Mouse (Mus musculus) limb, embryonic 14.5 days (tissue): ENCODE data around the gene Phf13. TPM values are rescaled to one million over a fixed set of nuclear protein-coding genes. Genes with fewer than 3 reads are reported as not detected.

Experiments
- ATAC-seq: fragments of 200-750 bp; cut with Nextera tagmentation; 2 replicates; pipeline ENCODE4 v1.8.0; 2017; ENCODE audit warnings: low read depth, moderate number of reproducible peaks, moderate TSS enrichment; ENCODE audit not compliant: low FRiP score
- DNase-seq: peaks from one replicate; pipeline ENCODE4 v3.0.0-alpha.2; 2015; ENCODE audit warnings: low spot score
- H3K27ac ChIP-seq: fragments of 300-500 bp; sonication (generic); replicated peaks from 2 replicates; pipeline ENCODE4 v1.5.1; 2014; ENCODE audit warnings: low read depth, mild to moderate bottlenecking, low read length, moderate library complexity, mixed read lengths
- H3K27me3 ChIP-seq: fragments of 300-500 bp; sonication (generic); 2 replicates; pipeline ENCODE4 v1.6.1; 2014; ENCODE audit warnings: low read length, mixed read lengths; ENCODE audit not compliant: control insufficient read depth, insufficient read depth
- H3K36me3 ChIP-seq: fragments of 300-500 bp; sonication (generic); 2 replicates; pipeline ENCODE4 v1.6.1; 2014; ENCODE audit warnings: mild to moderate bottlenecking, low read length, moderate library complexity, mixed read lengths; ENCODE audit not compliant: control insufficient read depth, insufficient read depth
- H3K4me1 ChIP-seq: fragments of 300-500 bp; sonication (generic); 2 replicates; pipeline ENCODE4 v1.6.1; 2014; ENCODE audit warnings: antibody characterized with exemption, low read length, mixed read lengths; ENCODE audit not compliant: control insufficient read depth, insufficient read depth
- H3K4me2 ChIP-seq: fragments of 300-500 bp; sonication (generic); replicated peaks from 2 replicates; pipeline ENCODE4 v1.6.1; 2014; ENCODE audit warnings: low read depth, mild to moderate bottlenecking, low read length, moderate library complexity; ENCODE audit not compliant: severe bottlenecking
- H3K4me3 ChIP-seq: fragments of 300-500 bp; sonication (generic); replicated peaks from 2 replicates; pipeline ENCODE4 v1.5.1; 2014; ENCODE audit warnings: low read length
- H3K9ac ChIP-seq: fragments of 300-500 bp; sonication (generic); 2 replicates; pipeline ENCODE4 v1.6.1; 2014; ENCODE audit warnings: mild to moderate bottlenecking, low read depth, low read length, moderate library complexity; ENCODE audit not compliant: severe bottlenecking
- H3K9me3 ChIP-seq: fragments of 300-500 bp; sonication (generic); 2 replicates; pipeline ENCODE4 v1.6.1; 2016; ENCODE audit warnings: low read length; ENCODE audit not compliant: control insufficient read depth
- POLR2A ChIP-seq: fragments of 200-500 bp; IDR thresholded peaks from 2 replicates; pipeline ENCODE4 v1.8.0; 2012; ENCODE audit warnings: inconsistent platforms, mild to moderate bottlenecking, moderate library complexity, borderline replicate concordance; ENCODE audit not compliant: insufficient read depth, insufficient read length; ENCODE audit errors: extremely low read depth
- WGBS: fragments of 180-500 bp; shearing (Covaris S2); extraction: QIAGEN DNeasy Blood & Tissue Kit; methylation state at CpG from one replicate; pipeline ENCODE4 v1.1.7; 2014; 5-methylcytosine and 5-hydroxymethylcytosine counted together
- polyA plus RNA-seq, 2 experiments: library from polyadenylated mRNA; depleted of rRNA in 1 of 2; stranded (reverse) in 1 of 2; unstranded in 1 of 2; fragments of >200 nt; fragmentation: Nextera tagmentation in 1 of 2; extraction: Ambion mirVana in 1 of 2; gene quantifications; 2 replicates each; pipeline versions ENCODE4 v1.2.1 to v1.2.3; 2012 to 2014

Phf13 gene
- polyA plus RNA-seq, 2 experiments, result 33.7 to 35.1 TPM

GRCm38 (mm10) chr4:151988014-151988341 is 8.1 kb downstream of the Phf13 start:
- peak overlapping the region; percentile 92 for H3K4me3 ChIP-seq
- H3K4me2 ChIP-seq, result peak overlapping the region; percentile 84
- H3K4me1 ChIP-seq, result peaks cover 7% of the 10 kb centered on the region; the same call in 1 of the 2 replicates
- H3K27ac ChIP-seq, result peak overlapping the region; percentile 90
- no peak for ATAC-seq
- no peaks in the 10 kb centered on the region for H3K9me3 ChIP-seq
- no peak for TF ChIP-seq POLR2A
- peaks cover 51% of the 10 kb centered on the region for H3K36me3 ChIP-seq
- no peak for DNase-seq
- peak overlapping the region; percentile 90 for H3K9ac ChIP-seq
- no peaks in the 10 kb centered on the region for H3K27me3 ChIP-seq
- WGBS, result 23% methylated on average over 10 of the region's 10 CpGs

GRCm38 (mm10) chr4:151986650-151987049 is 9.4 kb downstream of the Phf13 start:
- no peak for DNase-seq
- no peaks in the 10 kb centered on the region for H3K27me3 ChIP-seq
- no peak for TF ChIP-seq POLR2A
- peaks cover 7% of the 10 kb centered on the region; the same call in 1 of the 2 replicates for H3K4me1 ChIP-seq
- 62% methylated on average over 8 of the region's 8 CpGs for WGBS
- H3K9me3 ChIP-seq, result no peaks in the 10 kb centered on the region
- peaks cover 49% of the 10 kb centered on the region for H3K36me3 ChIP-seq
- no peak overlapping the region for H3K4me2 ChIP-seq
- no peak for ATAC-seq
- no peak overlapping the region for H3K27ac ChIP-seq
- no peak overlapping the region for H3K9ac ChIP-seq
- H3K4me3 ChIP-seq, result no peak overlapping the region

DNA sequence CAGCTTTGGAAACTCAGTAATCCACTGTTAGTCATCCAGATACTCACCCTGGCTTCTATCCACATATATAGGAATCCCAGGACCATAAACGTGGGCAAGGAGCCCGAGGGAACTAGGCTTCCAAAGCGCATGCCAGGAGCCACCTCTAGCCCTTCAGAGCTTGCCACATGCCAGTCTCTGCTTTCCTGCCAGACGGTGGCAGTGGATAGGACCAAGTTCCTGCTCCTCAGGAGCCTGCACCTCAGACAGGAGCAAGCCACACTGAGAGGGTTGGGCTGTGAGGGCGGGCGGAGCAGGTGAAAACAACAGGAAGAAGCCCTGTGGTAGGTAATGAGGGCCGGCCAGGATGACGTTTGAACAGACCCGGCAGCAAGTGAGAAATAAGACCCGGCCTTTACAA is 10.2 kb downstream of the Phf13 start:
- 23% methylated on average over 10 of the region's 10 CpGs for WGBS
- no peak overlapping the region for H3K9ac ChIP-seq
- peaks cover 7% of the 10 kb centered on the region; the same call in 1 of the 2 replicates for H3K4me1 ChIP-seq
- DNase-seq (no peak), ATAC-seq (no peak)
- no peak for TF ChIP-seq POLR2A
- H3K4me3 ChIP-seq, result no peak overlapping the region
- no peaks in the 10 kb centered on the region for H3K27me3 ChIP-seq
- H3K36me3 ChIP-seq, result peaks cover 45% of the 10 kb centered on the region
- no peak overlapping the region for H3K27ac ChIP-seq
- H3K9me3 ChIP-seq, result no peaks in the 10 kb centered on the region
- H3K4me2 ChIP-seq, result no peak overlapping the region

GRCm38 (mm10) chr4:151983560-151983959 is 12.5 kb downstream of the Phf13 start:
- peaks cover 45% of the 10 kb centered on the region for H3K36me3 ChIP-seq
- H3K9ac ChIP-seq, result no peak overlapping the region
- H3K9me3 ChIP-seq, result no peaks in the 10 kb centered on the region
- peak; percentile 75 for ATAC-seq
- H3K4me3 ChIP-seq, result 0 out of 2 replicates have a peak overlapping the region, but pooled peaks have one; percentile 4
- H3K27me3 ChIP-seq, result no peaks in the 10 kb centered on the region
- WGBS, result 34% methylated on average over 8 of the region's 9 CpGs
- peaks cover 7% of the 10 kb centered on the region; the same call in 1 of the 2 replicates for H3K4me1 ChIP-seq
- TF ChIP-seq POLR2A, result no peak
- H3K4me2 ChIP-seq, result no peak overlapping the region
- peak; percentile 58 for DNase-seq
- H3K27ac ChIP-seq, result no peak overlapping the region; the same call in 1 of the 2 replicates

GRCm38 (mm10) chr4:151983043-151983442 is 13.0 kb downstream of the Phf13 start:
- H3K27ac ChIP-seq, result no peak overlapping the region; the same call in 1 of the 2 replicates
- 62% methylated on average over 16 of the region's 17 CpGs for WGBS
- no peaks in the 10 kb centered on the region for H3K9me3 ChIP-seq
- no peak for TF ChIP-seq POLR2A
- no peak overlapping the region for H3K9ac ChIP-seq
- ATAC-seq, result no peak
- H3K36me3 ChIP-seq, result peaks cover 48% of the 10 kb centered on the region
- H3K27me3 ChIP-seq, result no peaks in the 10 kb centered on the region
- DNase-seq, result no peak
- 0 out of 2 replicates have a peak overlapping the region, but pooled peaks have one; percentile 4 for H3K4me3 ChIP-seq
- peaks cover 7% of the 10 kb centered on the region; the same call in 1 of the 2 replicates for H3K4me1 ChIP-seq
- H3K4me2 ChIP-seq, result no peak overlapping the region
